Mouse (Mus musculus) ovary, adult 2 months (tissue): ENCODE results near the gene Gm49403. TPM values are rescaled to one million over a fixed set of nuclear protein-coding genes. Genes with fewer than 3 reads are reported as not detected.

Source experiments
- polyA plus RNA-seq: library from polyadenylated mRNA; depleted of rRNA; stranded (reverse); fragments of >200 nt; gene quantifications from 2 replicates; pipeline ENCODE4 v1.2.3, GENCODE M21; 2012; rRNA removed

Gm49403 gene
- not detected in 2 replicates for polyA plus RNA-seq

DNA sequence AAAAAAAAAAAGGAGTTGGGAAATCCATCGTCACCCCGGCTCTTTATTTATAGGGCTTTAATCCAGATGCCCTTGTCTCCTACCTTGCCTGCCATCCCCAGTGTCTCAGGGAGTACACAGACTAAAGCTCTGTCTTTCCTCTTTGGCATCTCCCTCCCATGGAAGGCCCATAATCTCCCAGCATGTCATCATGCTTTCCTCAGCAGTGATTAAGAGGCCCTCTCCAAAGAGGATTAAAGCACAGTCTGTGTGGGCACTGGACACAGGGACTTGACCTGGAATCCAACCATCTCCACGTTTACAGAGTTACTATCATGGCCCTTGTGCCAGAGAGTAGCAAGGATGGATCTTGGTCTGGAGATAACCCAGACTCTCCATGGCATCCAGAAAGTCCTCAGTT, at the start of gene Gm49403, which contains the start of gene Lbhd1:
TSS of gene Gm49403 (plus strand) at position 315 of the 400 bp plus-strand sequence.
TSS of gene Lbhd1 (plus strand) at position 117 of the 400 bp plus-strand sequence.

DNA sequence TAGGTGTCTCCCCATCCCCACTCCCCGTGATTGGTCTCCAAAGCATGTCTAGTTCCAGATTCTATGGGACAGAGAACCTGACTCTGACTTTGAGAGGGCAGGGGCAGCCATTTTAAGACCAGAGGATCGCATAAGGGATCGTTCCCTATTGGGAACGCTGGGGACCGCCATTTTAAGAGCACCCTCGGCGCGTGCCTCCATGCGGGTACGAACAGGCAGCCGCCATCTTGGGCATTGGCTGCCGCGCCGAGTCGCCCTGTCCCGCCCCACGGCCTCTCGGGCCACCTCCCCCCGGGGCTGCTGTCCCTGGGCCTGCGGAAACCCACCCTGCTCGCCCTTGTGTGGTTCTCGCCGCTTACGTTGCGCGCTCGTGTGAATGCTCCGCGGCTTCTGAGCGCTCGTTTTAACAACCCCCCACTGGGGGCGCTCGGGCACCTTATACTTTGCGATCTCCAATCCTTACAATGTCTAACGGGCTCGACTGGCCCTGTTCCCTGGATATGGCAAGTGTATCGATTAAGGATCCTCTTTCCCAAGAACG, 46.4 kb upstream of the Gm49403 start, which contains the start of gene Bscl2:
TSS of gene Bscl2 (plus strand) at position 217 of the 541 bp plus-strand sequence.

GRCm38 (mm10) chr19:8839103-8839907, 44.4 kb upstream of the Gm49403 start, which contains the start of gene Gng3:
Gene Gng3, minus strand, starts transcription at chr19:8839194.

DNA sequence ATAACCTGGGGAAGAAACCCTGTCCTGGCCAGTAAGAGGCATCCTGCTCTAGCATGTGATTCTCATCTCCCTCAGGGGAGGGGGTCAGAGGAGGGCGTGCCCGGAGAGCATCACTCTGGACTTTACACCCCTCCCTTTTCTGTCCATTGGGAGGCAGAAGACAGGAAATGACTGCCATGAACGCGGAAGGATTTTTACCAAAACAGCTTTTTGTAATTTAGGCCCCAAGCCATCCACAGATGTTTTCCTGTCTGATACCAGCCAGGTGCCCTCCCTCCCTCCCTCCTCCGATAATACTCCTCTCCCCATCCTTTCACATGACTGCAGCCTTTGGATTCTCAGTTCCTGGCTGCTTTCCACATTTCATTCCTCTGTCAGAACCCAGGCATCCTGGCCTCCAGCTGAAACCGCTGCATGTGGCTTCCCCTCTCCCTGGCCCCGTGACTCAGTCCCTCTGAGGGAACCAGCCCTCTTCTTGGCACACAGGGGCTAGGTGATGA, 33.3 kb upstream of the Gm49403 start, which contains the start of gene Lrrn4cl:
TSS of gene Lrrn4cl (plus strand) at position 367 of the 500 bp plus-strand sequence.

DNA sequence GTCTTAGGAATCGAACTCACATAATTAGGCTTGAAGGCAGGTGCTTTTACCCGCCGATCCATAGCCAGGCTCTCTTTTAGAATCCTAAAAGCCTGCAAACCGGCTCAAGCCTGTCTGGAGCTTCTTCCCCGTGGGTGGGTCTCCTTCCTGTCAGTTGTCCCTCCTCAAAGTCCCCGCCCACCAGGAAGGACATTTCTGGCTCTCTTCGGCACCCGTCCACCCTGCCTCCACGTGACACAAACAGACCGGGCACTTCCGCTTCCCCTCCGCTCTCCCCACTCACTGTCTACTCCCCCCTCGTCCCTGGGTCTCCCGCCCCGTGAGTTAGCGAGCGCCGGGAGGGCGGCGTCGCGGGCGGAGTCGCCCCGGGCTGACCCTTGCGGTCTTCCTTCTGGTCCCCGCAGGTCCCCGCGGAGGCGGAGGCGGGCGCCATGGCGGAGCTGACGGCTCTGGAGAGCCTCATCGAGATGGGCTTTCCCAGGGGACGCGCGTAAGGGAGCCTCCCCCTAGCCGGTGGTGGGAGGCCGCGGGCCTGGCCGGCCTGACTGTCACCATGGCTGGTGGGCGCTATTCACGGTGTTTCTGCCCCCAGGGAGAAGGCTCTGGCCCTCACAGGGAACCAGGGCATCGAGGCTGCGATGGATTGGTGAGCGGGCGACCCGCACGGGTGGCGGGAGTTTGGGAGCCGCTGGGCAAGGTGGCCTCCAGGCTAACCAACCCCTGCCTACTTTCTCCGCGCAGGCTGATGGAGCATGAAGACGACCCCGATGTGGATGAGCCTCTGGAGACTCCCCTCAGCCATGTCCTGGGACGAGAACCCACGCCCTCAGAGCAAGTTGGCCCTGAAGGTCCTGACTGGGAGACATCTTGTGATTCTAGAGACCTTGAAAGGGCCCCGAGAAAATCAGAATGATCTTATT, 12.2 kb upstream of the Gm49403 start, which contains the start of gene Ubxn1:
TSS of gene Ubxn1 (plus strand) at position 230 of the 920 bp plus-strand sequence.

DNA sequence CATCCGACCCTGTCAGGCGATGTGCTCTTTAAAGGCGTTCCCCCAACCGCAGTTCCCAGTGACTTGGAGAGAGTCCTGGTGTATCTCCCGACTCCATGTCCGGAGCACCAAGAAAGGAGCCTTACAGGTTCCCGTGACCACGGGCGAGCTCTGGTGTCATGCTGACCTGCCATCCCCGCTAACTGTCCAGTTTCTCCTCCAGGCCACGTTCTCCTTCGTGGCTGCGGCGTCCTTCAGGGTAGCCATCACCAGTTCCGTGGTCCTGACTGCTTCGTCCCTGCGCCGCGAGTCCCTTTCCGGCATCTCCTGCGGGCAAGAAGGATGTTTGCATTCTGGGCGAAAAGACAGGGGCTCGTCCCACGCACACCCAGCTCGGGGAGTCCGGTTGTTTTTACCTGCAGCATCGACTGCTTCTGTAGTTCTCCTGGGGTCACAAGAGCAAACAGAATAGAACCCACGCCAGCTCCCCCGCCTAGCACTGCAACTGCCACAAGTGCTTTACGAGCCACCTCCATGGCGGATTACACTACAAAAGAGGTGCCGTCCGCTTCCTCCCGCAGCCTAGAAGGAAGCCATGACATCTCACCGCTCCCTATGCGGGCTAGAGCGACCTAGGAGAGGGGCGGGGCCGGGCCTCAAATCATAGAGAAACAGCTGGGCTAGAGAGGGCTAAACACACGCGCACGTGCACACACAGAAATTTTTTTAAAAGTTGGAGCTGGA, 3.3 kb upstream of the Gm49403 start, which contains the start of gene Uqcc3:
TSS of gene Uqcc3 (minus strand) at position 613 of the 723 bp plus-strand sequence.

GRCm38 (mm10) chr19:8888511-8889385, 5.0 kb downstream of the Gm49403 start, which contains the start of the genes 1810009A15Rik and Gm49416:
Gene 1810009A15Rik, plus strand, starts transcription at chr19:8888853.
Gene Gm49416, plus strand, starts transcription at chr19:8888926.

GRCm38 (mm10) chr19:8892829-8893766, 9.4 kb downstream of the Gm49403 start, which contains the start of gene Ints5:
Gene Ints5, plus strand, starts transcription at chr19:8893005.

GRCm38 (mm10) chr19:8897865-8898495, 14.2 kb downstream of the Gm49403 start, which contains the start of gene Ganab:
Gene Ganab, plus strand, starts transcription at chr19:8898071.

GRCm38 (mm10) chr19:8920073-8920736, 36.5 kb downstream of the Gm49403 start, which contains the start of gene B3gat3:
Gene B3gat3, plus strand, starts transcription at chr19:8920374.

DNA sequence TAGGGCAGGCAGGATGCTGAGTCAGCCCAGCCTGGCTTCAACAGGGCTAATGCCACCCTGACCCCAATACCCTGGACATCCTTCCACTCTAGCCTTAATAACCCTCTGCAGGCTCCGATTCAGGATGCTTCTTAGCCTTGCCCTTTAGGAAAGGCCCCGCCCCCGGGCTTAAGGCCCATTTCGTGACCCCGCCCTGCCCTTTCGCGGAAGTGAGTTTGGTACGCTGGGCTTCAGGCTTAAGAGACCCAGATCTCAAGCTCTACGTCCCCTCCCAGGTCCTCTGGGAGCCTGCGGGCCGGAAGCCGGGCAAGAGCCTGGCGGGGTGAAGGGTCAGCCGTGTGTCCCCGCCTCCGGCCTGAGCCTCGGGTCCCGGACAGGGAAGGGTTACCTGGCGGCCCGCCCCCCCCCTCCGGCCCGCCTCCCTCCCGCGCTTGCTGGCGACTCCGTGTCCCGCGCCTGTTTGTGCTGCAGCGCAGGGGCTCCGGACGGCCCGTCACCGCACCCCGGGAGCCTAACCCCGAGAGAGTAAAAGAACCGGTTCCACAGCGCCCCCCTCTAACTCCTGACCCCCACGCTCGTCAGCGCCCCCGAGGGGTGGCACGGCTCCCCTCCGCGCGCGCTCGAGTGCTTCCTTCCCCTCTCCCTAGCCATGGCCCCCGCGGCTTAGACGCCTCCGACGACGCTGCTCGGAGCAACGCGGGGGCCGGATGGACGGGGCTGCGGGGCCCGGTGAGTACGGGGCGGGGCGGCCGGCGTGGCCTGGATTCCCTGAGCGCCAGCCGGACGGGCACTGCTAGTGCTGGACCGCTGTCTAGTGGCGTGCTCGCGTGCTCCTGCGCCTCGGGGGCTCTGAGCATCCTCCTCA, 45.7 kb downstream of the Gm49403 start, which contains the start of the genes Rom1 and Eml3:
TSS of gene Rom1 (minus strand) at position 133 of the 865 bp plus-strand sequence.
TSS of gene Eml3 (plus strand) at position 329 of the 865 bp plus-strand sequence.

Other genes starting within 250 kb of the Gm49403 start
- 0.27 and 0.39 TPM in 2 replicates for gene Chrm1, start 220.1 kb upstream of the Gm49403 start, polyA plus RNA-seq
- 264 and 289 TPM in 2 replicates for gene Slc3a2, start 160.6 kb upstream of the Gm49403 start, polyA plus RNA-seq
- 39.6 and 45.2 TPM in 2 replicates for gene Wdr74, start 148.1 kb upstream of the Gm49403 start, polyA plus RNA-seq
- gene 1700092M07Rik, start 143.2 kb upstream of the Gm49403 start, polyA plus RNA-seq, result not detected in 2 replicates
- gene Stx5a, start 142.5 kb upstream of the Gm49403 start, polyA plus RNA-seq, result 114 and 132 TPM in 2 replicates
- gene Nxf1, start 126.9 kb upstream of the Gm49403 start, polyA plus RNA-seq, result 61.6 and 71.3 TPM in 2 replicates
- gene Tmem223, start 112.9 kb upstream of the Gm49403 start, polyA plus RNA-seq, result 276 and 327 TPM in 2 replicates
- 127 and 136 TPM in 2 replicates for gene Tmem179b, start 109.5 kb upstream of the Gm49403 start, polyA plus RNA-seq
- 26.9 and 28.3 TPM in 2 replicates for gene Taf6l, start 97.5 kb upstream of the Gm49403 start, polyA plus RNA-seq
- 24.6 and 45.5 TPM in 2 replicates for gene Polr2g, start 85.4 kb upstream of the Gm49403 start, polyA plus RNA-seq
- 3.0 and 3.2 TPM in 2 replicates for gene Zbtb3, start 81.4 kb upstream of the Gm49403 start, polyA plus RNA-seq
- 12.5 and 19.6 TPM in 2 replicates for gene Ttc9c, start 64.6 kb upstream of the Gm49403 start, polyA plus RNA-seq
- 16.0 and 24.5 TPM in 2 replicates for gene Hnrnpul2, start 63.9 kb upstream of the Gm49403 start, polyA plus RNA-seq
- 0.68 TPM in 1 of 2 replicates, not detected in the other for gene AC129217.1, start 54.2 kb upstream of the Gm49403 start, polyA plus RNA-seq
- 183 and 186 TPM in 2 replicates for gene Bscl2, start 46.5 kb upstream of the Gm49403 start, polyA plus RNA-seq
- gene Gng3, start 44.7 kb upstream of the Gm49403 start, polyA plus RNA-seq, result 1.5 and 1.9 TPM in 2 replicates
- 3.2 and 4.4 TPM in 2 replicates for gene Lrrn4cl, start 33.2 kb upstream of the Gm49403 start, polyA plus RNA-seq
- gene Ubxn1, start 12.4 kb upstream of the Gm49403 start, polyA plus RNA-seq, result 115 and 129 TPM in 2 replicates
- gene Uqcc3, start 3.0 kb upstream of the Gm49403 start, polyA plus RNA-seq, result 22.7 and 33.5 TPM in 2 replicates
- gene Lbhd1, start 198 bp upstream of the Gm49403 start, polyA plus RNA-seq, result 0.85 and 1.2 TPM in 2 replicates
- 19.1 and 24.3 TPM in 2 replicates for gene 1810009A15Rik, start 4.9 kb downstream of the Gm49403 start, polyA plus RNA-seq
- gene Gm49416, start 5.0 kb downstream of the Gm49403 start, polyA plus RNA-seq, result not detected in 2 replicates
- 37.5 and 40.2 TPM in 2 replicates for gene Ints5, start 9.1 kb downstream of the Gm49403 start, polyA plus RNA-seq
- gene Ganab, start 14.1 kb downstream of the Gm49403 start, polyA plus RNA-seq, result 135 and 159 TPM in 2 replicates
- 118 and 124 TPM in 2 replicates for gene B3gat3, start 36.4 kb downstream of the Gm49403 start, polyA plus RNA-seq
- gene Rom1, start 45.4 kb downstream of the Gm49403 start, polyA plus RNA-seq, result 23.4 and 23.7 TPM in 2 replicates
- gene Eml3, start 45.6 kb downstream of the Gm49403 start, polyA plus RNA-seq, result 73.5 and 83.4 TPM in 2 replicates
- gene Mta2, start 57.9 kb downstream of the Gm49403 start, polyA plus RNA-seq, result 21.7 and 22.8 TPM in 2 replicates
- gene Tut1, start 69.9 kb downstream of the Gm49403 start, polyA plus RNA-seq, result 24.1 and 25.9 TPM in 2 replicates
- 306 and 361 TPM in 2 replicates for gene Eef1g, start 83.1 kb downstream of the Gm49403 start, polyA plus RNA-seq
- 16.0 and 16.5 TPM in 2 replicates for gene Ahnak, start 105.4 kb downstream of the Gm49403 start, polyA plus RNA-seq
- 5.3 TPM in 1 of 2 replicates, not detected in the other for gene Scgb1a1, start 204.0 kb downstream of the Gm49403 start, polyA plus RNA-seq